Mouse (Mus musculus) forebrain, embryonic 11.5 days (tissue): ENCODE results near the gene Olfr60. TPM values are rescaled to one million over a fixed set of nuclear protein-coding genes. Genes with fewer than 3 reads are reported as not detected.

Experiments used
- ATAC-seq: fragments of 200-750 bp; cut with Nextera tagmentation; replicated peaks from 2 replicates; pipeline ENCODE4 v1.8.0; 2017; ENCODE audit warnings: moderate TSS enrichment; ENCODE audit not compliant: low FRiP score
- DNase-seq: peaks from one replicate; pipeline ENCODE4 v3.0.0-alpha.2; 2017; ENCODE audit warnings: low spot score
- H3K27ac ChIP-seq: fragments of 300-500 bp; sonication (generic); 2 replicates; pipeline ENCODE4 v1.5.1; 2014; ENCODE audit warnings: low read depth, low read length
- H3K27me3 ChIP-seq: fragments of 300-500 bp; sonication (generic); 2 replicates; pipeline ENCODE4 v1.6.1; 2014; ENCODE audit warnings: mild to moderate bottlenecking, low read length, mixed read lengths; ENCODE audit not compliant: control insufficient read depth, insufficient read depth
- H3K36me3 ChIP-seq: fragments of 300-500 bp; sonication (generic); 2 replicates; pipeline ENCODE4 v1.6.1; 2014; ENCODE audit warnings: mild to moderate bottlenecking, low read length, moderate library complexity, mixed read lengths; ENCODE audit not compliant: control insufficient read depth, insufficient read depth
- H3K4me1 ChIP-seq: fragments of 300-500 bp; sonication (generic); replicated peaks from 2 replicates; pipeline ENCODE4 v1.6.1; 2014; ENCODE audit warnings: low read length, mixed read lengths; ENCODE audit not compliant: control insufficient read depth, insufficient read depth
- H3K4me2 ChIP-seq: fragments of 300-500 bp; sonication (generic); 2 replicates; pipeline ENCODE4 v1.6.1; 2014; ENCODE audit warnings: low read depth, mild to moderate bottlenecking, low read length, moderate library complexity, mixed read lengths; ENCODE audit not compliant: severe bottlenecking
- H3K4me3 ChIP-seq: fragments of 300-500 bp; sonication (generic); 2 replicates; pipeline ENCODE4 v1.5.1; 2014; ENCODE audit warnings: low read depth, low read length
- H3K9ac ChIP-seq: fragments of 300-500 bp; sonication (generic); 2 replicates; pipeline ENCODE4 v1.6.1; 2014; ENCODE audit warnings: low read length
- H3K9me3 ChIP-seq: fragments of 300-500 bp; sonication (generic); 2 replicates; pipeline ENCODE4 v1.6.1; 2016; ENCODE audit warnings: low read length, mixed read lengths; ENCODE audit not compliant: control insufficient read depth
- WGBS: fragments of 180-500 bp; shearing (Covaris S2); extraction: QIAGEN DNeasy Blood & Tissue Kit; methylation state at CpG from one replicate; pipeline ENCODE4 v1.1.7; 2014; 5-methylcytosine and 5-hydroxymethylcytosine counted together
- polyA plus RNA-seq: library from polyadenylated mRNA; unstranded; fragments of >200 nt; fragmentation: Nextera tagmentation; extraction: Ambion mirVana; gene quantifications from 2 replicates; pipeline ENCODE4 v1.2.1, GENCODE M21; 2014

Olfr60 gene
- polyA plus RNA-seq, 1 experiment from 2014 or later, result not detected

DNA sequence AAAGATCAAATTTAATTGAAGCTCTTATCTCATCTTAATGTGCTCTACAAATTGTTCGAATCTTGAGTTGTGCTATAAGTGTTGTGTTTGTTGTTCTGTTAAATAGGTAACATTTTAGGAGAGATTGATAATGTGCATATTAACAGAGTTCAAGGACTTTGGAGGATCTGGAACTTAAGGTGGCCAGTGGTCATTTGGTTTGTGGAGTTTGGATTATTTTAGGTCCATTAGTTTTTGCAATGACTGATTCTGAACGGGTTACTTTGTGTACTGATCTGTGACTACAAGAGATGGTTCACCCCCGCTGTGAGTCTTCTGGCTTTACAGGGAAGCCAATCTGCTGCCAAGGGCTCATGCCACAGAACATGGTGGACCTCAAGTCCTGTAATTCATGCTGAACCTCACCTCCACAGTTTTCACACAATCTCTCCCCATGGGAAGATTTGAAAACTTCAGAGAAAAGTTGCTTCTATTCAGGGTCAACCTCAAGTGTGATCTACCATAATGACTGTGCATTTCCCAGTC lies 41.5 kb downstream of the Olfr60 start:
- Histone ChIP-seq H3K4me2 (no peak overlapping the region), H3K4me1 (no peaks in the 10 kb centered on the region), H3K36me3 (no peaks in the 10 kb centered on the region), H3K9ac (no peak overlapping the region), H3K9me3 (no peaks in the 10 kb centered on the region), H3K27me3 (no peaks in the 10 kb centered on the region), H3K4me3 (no peak overlapping the region), H3K27ac (no peak overlapping the region)
- DNase-seq (no peak), ATAC-seq (no peak)
- WGBS, result 84% methylated on average over 3 of the region's 3 CpGs

DNA sequence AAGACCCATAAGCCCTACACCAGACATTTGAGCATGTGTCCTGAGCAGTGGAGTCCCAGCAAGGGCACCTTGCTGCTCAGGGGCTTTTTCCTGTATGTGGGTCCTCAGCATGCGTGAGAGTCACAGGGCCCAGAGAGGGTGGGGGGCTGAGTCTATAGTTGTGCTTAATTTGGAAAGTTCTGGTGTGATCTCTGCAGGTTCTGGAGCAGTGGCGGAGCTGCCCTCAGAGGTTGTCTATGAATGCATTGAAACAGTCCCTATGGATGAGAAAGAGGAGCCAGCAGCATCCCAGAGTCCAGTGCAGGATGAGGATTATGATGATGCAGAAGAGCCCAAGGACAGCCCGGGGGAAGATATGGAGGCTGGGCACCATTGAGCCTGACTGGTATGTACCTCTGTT lies 62.1 kb downstream of the Olfr60 start:
- H3K27ac ChIP-seq, result no peak overlapping the region
- no peak for ATAC-seq
- H3K9me3 ChIP-seq, result no peaks in the 10 kb centered on the region
- H3K4me2 ChIP-seq, result no peak overlapping the region
- no peaks in the 10 kb centered on the region for H3K4me1 ChIP-seq
- H3K27me3 ChIP-seq, result no peaks in the 10 kb centered on the region
- H3K4me3 ChIP-seq, result no peak overlapping the region
- 84% methylated on average over 3 of the region's 3 CpGs for WGBS
- no peaks in the 10 kb centered on the region for H3K36me3 ChIP-seq
- no peak overlapping the region for H3K9ac ChIP-seq
- DNase-seq, result no peak

DNA sequence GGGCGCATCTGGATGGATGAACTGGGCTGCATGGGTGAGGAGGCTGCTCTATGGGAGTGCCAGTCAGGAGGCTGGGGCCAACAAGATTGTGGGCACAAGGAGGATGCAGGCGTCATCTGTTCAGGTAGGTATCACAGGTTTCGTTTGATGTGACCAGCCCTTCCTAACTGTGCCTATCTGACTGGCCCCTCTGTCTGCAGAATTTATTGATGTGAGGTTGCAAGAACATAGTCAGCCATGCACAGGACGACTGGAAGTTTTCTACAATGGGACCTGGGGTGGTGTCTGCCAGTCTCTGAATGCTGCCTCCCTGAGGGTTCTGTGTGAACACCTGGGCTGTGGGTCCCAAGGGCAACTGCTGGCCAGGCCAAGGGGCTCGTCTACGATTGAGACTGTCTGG lies 64.6 kb downstream of the Olfr60 start:
- no peak for ATAC-seq
- Histone ChIP-seq H3K27ac (no peak overlapping the region), H3K4me2 (no peak overlapping the region), H3K9me3 (no peaks in the 10 kb centered on the region), H3K36me3 (no peaks in the 10 kb centered on the region), H3K4me3 (no peak overlapping the region), H3K9ac (no peak overlapping the region), H3K27me3 (no peaks in the 10 kb centered on the region), H3K4me1 (no peaks in the 10 kb centered on the region)
- 86% methylated on average over 6 of the region's 6 CpGs for WGBS
- DNase-seq, result no peak

DNA sequence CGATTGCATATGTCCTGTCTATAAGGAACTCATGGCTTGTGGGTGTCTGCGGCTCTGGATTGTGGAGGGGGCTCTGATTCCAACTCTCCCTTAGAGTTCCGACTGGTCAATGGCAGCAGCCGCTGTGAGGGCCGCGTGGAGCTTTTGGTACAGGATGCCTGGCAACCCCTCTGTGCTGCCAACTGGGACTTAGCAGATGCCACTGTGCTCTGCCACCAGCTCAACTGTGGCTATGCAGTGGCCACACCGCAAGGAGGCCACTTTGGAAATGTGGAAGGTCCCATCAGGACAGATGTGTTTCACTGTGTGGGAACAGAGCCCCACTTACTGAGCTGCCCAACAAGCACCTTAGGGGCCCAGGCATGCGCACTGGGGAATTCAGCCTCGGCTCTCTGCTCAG lies 65.7 kb downstream of the Olfr60 start:
- Histone ChIP-seq H3K9me3 (no peaks in the 10 kb centered on the region), H3K4me1 (no peaks in the 10 kb centered on the region), H3K27me3 (no peaks in the 10 kb centered on the region), H3K4me3 (no peak overlapping the region), H3K36me3 (no peaks in the 10 kb centered on the region), H3K27ac (no peak overlapping the region), H3K9ac (no peak overlapping the region), H3K4me2 (no peak overlapping the region)
- DNase-seq (peak; percentile 46), ATAC-seq (no peak)
- WGBS, result 91% methylated on average over 9 of the region's 9 CpGs

Other genes starting within 250 kb of the Olfr60 start
- gene Paox, start 245.9 kb downstream of the Olfr60 start, polyA plus RNA-seq, result 12.4 and 13.0 TPM in 2 replicates
- gene Echs1, start 245.2 kb downstream of the Olfr60 start, polyA plus RNA-seq, result 143 and 147 TPM in 2 replicates
- gene Mtg1, start 224.1 kb downstream of the Olfr60 start, polyA plus RNA-seq, result 27.8 and 34.1 TPM in 2 replicates
- gene Sprn, start 206.8 kb downstream of the Olfr60 start, polyA plus RNA-seq, result 0.68 and 0.71 TPM in 2 replicates
- not detected in 2 replicates for gene Olfr522, start 196.9 kb downstream of the Olfr60 start, polyA plus RNA-seq
- not detected in 2 replicates for gene Olfr523, start 188.5 kb downstream of the Olfr60 start, polyA plus RNA-seq
- not detected in 2 replicates for gene Olfr524, start 155.7 kb downstream of the Olfr60 start, polyA plus RNA-seq
- gene Cd163l1, start 143.4 kb downstream of the Olfr60 start, polyA plus RNA-seq, result 0.05 TPM in 1 of 2 replicates, not detected in the other
- gene 5830411N06Rik, start 114.4 kb downstream of the Olfr60 start, polyA plus RNA-seq, result not detected in 2 replicates
- gene Olfr525, start 40.8 kb downstream of the Olfr60 start, polyA plus RNA-seq, result not detected in 2 replicates
- not detected in 2 replicates for gene Olfr527, start 27.7 kb downstream of the Olfr60 start, polyA plus RNA-seq
- gene Olfr530, start 14.7 kb upstream of the Olfr60 start, polyA plus RNA-seq, result not detected in 2 replicates
- not detected in 2 replicates for gene Olfr531, start 41.2 kb upstream of the Olfr60 start, polyA plus RNA-seq
- gene Olfr532, start 60.0 kb upstream of the Olfr60 start, polyA plus RNA-seq, result not detected in 2 replicates
- gene Olfr533, start 101.7 kb upstream of the Olfr60 start, polyA plus RNA-seq, result not detected in 2 replicates
- gene Olfr535, start 122.5 kb upstream of the Olfr60 start, polyA plus RNA-seq, result not detected in 2 replicates
- gene Olfr536, start 145.7 kb upstream of the Olfr60 start, polyA plus RNA-seq, result not detected in 2 replicates
- not detected in 2 replicates for gene Olfr538, start 206.2 kb upstream of the Olfr60 start, polyA plus RNA-seq
- 0.03 TPM in 1 of 2 replicates, not detected in the other for gene Olfr46, start 239.6 kb upstream of the Olfr60 start, polyA plus RNA-seq